Mouse (Mus musculus): Measurements from ENCODE around the gene Gm14214. TPM values are rescaled to one million over a fixed set of nuclear protein-coding genes. Genes with fewer than 3 reads are reported as not detected.

The Gm14214 gene
- polyA plus RNA-seq, 1 experiment from 2014 or later, result not detected

- no peak overlapping the region for H3K4me3 ChIP-seq (ENCODE audit: low read depth, low read length)
- no peak overlapping the region for H3K4me2 ChIP-seq (ENCODE audit: low read depth, low read length, severe bottlenecking)
- no peak overlapping the region for H3K9ac ChIP-seq (ENCODE audit: low read length)
- H3K27ac ChIP-seq (ENCODE audit: low read depth, low read length), result no peak overlapping the region
- no peaks in the 10 kb centered on the region for H3K9me3 ChIP-seq (ENCODE audit: control insufficient read depth, low read length)
- H3K27me3 ChIP-seq (ENCODE audit: control insufficient read depth, insufficient read depth, low read length), result no peaks in the 10 kb centered on the region; the same call in 1 of the 2 replicates
- DNase-seq (ENCODE audit: low spot score) (no peak), ATAC-seq (replicated peaks; ENCODE audit: low FRiP score) (no peak)
- peaks cover 2% of the 10 kb centered on the region; the same call in 1 of the 2 replicates for H3K4me1 ChIP-seq (replicated peaks; ENCODE audit: control insufficient read depth, insufficient read depth, low read length)
- 92% methylated on average over 2 of the region's 2 CpGs for WGBS
- H3K36me3 ChIP-seq (ENCODE audit: control insufficient read depth, insufficient read depth, low read length), result no peaks in the 10 kb centered on the region
Measured at GRCm38 (mm10) chr2:154748383-154748782, 21.4 kb downstream of the Gm14214 start.

- 79% methylated on average over 4 of the region's 4 CpGs for WGBS
- DNase-seq (ENCODE audit: low spot score) (no peak), ATAC-seq (replicated peaks; ENCODE audit: low FRiP score) (no peak)
- H3K4me2 ChIP-seq (ENCODE audit: low read depth, low read length, severe bottlenecking), result no peak overlapping the region
- no peak overlapping the region for H3K9ac ChIP-seq (ENCODE audit: low read length)
- H3K36me3 ChIP-seq (ENCODE audit: control insufficient read depth, insufficient read depth, low read length), result no peaks in the 10 kb centered on the region
- H3K27me3 ChIP-seq (ENCODE audit: control insufficient read depth, insufficient read depth, low read length), result no peaks in the 10 kb centered on the region; the same call in 1 of the 2 replicates
- H3K9me3 ChIP-seq (ENCODE audit: control insufficient read depth, low read length), result no peaks in the 10 kb centered on the region
- no peak overlapping the region for H3K27ac ChIP-seq (ENCODE audit: low read depth, low read length)
- no peaks in the 10 kb centered on the region; the same call in 1 of the 2 replicates for H3K4me1 ChIP-seq (replicated peaks; ENCODE audit: control insufficient read depth, insufficient read depth, low read length)
- no peak overlapping the region for H3K4me3 ChIP-seq (ENCODE audit: low read depth, low read length)
Measured at GRCm38 (mm10) chr2:154743915-154744314, 25.9 kb downstream of the Gm14214 start.

GRCm38 (mm10) chr2:154742911-154743819, 26.7 kb downstream of the Gm14214 start:
- ATAC-seq (replicated peaks; ENCODE audit: low FRiP score), result no peak
- Histone ChIP-seq H3K9me3 (ENCODE audit: control insufficient read depth, low read length) (no peaks in the 10 kb centered on the region), H3K4me1 (replicated peaks; ENCODE audit: control insufficient read depth, insufficient read depth, low read length) (no peaks in the 10 kb centered on the region), H3K9ac (ENCODE audit: low read length) (no peak overlapping the region), H3K4me3 (ENCODE audit: low read depth, low read length) (no peak overlapping the region), H3K27ac (ENCODE audit: low read depth, low read length) (no peak overlapping the region), H3K4me2 (ENCODE audit: low read depth, low read length, severe bottlenecking) (no peak overlapping the region), H3K36me3 (ENCODE audit: control insufficient read depth, insufficient read depth, low read length) (no peaks in the 10 kb centered on the region), H3K27me3 (ENCODE audit: control insufficient read depth, insufficient read depth, low read length) (no peaks in the 10 kb centered on the region; the same call in 1 of the 2 replicates)
- no peak for DNase-seq (ENCODE audit: low spot score)
- 73% methylated on average over 10 of the region's 10 CpGs for WGBS

GRCm38 (mm10) chr2:154738621-154739020, 31.2 kb downstream of the Gm14214 start:
- ATAC-seq (replicated peaks; ENCODE audit: low FRiP score), result no peak
- no peaks in the 10 kb centered on the region for H3K4me1 ChIP-seq (replicated peaks; ENCODE audit: control insufficient read depth, insufficient read depth, low read length)
- H3K27ac ChIP-seq (ENCODE audit: low read depth, low read length), result no peak overlapping the region

GRCm38 (mm10) chr2:154735986-154736385, 33.8 kb downstream of the Gm14214 start:
- Histone ChIP-seq H3K9ac (ENCODE audit: low read length) (no peak overlapping the region), H3K27ac (ENCODE audit: low read depth, low read length) (no peak overlapping the region), H3K27me3 (ENCODE audit: control insufficient read depth, insufficient read depth, low read length) (no peaks in the 10 kb centered on the region), H3K4me1 (replicated peaks; ENCODE audit: control insufficient read depth, insufficient read depth, low read length) (no peaks in the 10 kb centered on the region), H3K4me3 (ENCODE audit: low read depth, low read length) (no peak overlapping the region), H3K4me2 (ENCODE audit: low read depth, low read length, severe bottlenecking) (no peak overlapping the region), H3K9me3 (ENCODE audit: control insufficient read depth, low read length) (no peaks in the 10 kb centered on the region), H3K36me3 (ENCODE audit: control insufficient read depth, insufficient read depth, low read length) (no peaks in the 10 kb centered on the region)
- DNase-seq (ENCODE audit: low spot score), result no peak
- 84% methylated on average over 7 of the region's 7 CpGs for WGBS
- no peak for ATAC-seq (replicated peaks; ENCODE audit: low FRiP score)

More at GRCm38 (mm10) chr2:154738621-154739020, 31.2 kb downstream of the Gm14214 start:
- 92% methylated on average over 5 of the region's 5 CpGs for WGBS
- DNase-seq (ENCODE audit: low spot score), result no peak
- no peak overlapping the region for H3K4me3 ChIP-seq (ENCODE audit: low read depth, low read length)
- H3K9me3 ChIP-seq (ENCODE audit: control insufficient read depth, low read length), result no peaks in the 10 kb centered on the region
- H3K27me3 ChIP-seq (ENCODE audit: control insufficient read depth, insufficient read depth, low read length), result no peaks in the 10 kb centered on the region
- H3K4me2 ChIP-seq (ENCODE audit: low read depth, low read length, severe bottlenecking), result no peak overlapping the region
- H3K36me3 ChIP-seq (ENCODE audit: control insufficient read depth, insufficient read depth, low read length), result no peaks in the 10 kb centered on the region
- H3K9ac ChIP-seq (ENCODE audit: low read length), result no peak overlapping the region

GRCm38 (mm10) chr2:154735416-154735815, 34.4 kb downstream of the Gm14214 start:
- Histone ChIP-seq H3K27me3 (ENCODE audit: control insufficient read depth, insufficient read depth, low read length) (no peaks in the 10 kb centered on the region), H3K9me3 (ENCODE audit: control insufficient read depth, low read length) (no peaks in the 10 kb centered on the region), H3K4me2 (ENCODE audit: low read depth, low read length, severe bottlenecking) (no peak overlapping the region), H3K27ac (ENCODE audit: low read depth, low read length) (no peak overlapping the region), H3K4me1 (replicated peaks; ENCODE audit: control insufficient read depth, insufficient read depth, low read length) (no peaks in the 10 kb centered on the region), H3K36me3 (ENCODE audit: control insufficient read depth, insufficient read depth, low read length) (no peaks in the 10 kb centered on the region), H3K9ac (ENCODE audit: low read length) (no peak overlapping the region), H3K4me3 (ENCODE audit: low read depth, low read length) (no peak overlapping the region)
- 82% methylated on average over 7 of the region's 7 CpGs for WGBS
- ATAC-seq (replicated peaks; ENCODE audit: low FRiP score), result no peak
- DNase-seq (ENCODE audit: low spot score), result no peak

- H3K36me3 ChIP-seq (ENCODE audit: control insufficient read depth, insufficient read depth, low read length), result no peaks in the 10 kb centered on the region
- H3K4me2 ChIP-seq (ENCODE audit: low read depth, low read length, severe bottlenecking), result no peak overlapping the region
- no peak overlapping the region for H3K9ac ChIP-seq (ENCODE audit: low read length)
- no peaks in the 10 kb centered on the region for H3K9me3 ChIP-seq (ENCODE audit: control insufficient read depth, low read length)
- WGBS, result 56% methylated on average over 9 of the region's 9 CpGs
- no peaks in the 10 kb centered on the region for H3K4me1 ChIP-seq (replicated peaks; ENCODE audit: control insufficient read depth, insufficient read depth, low read length)
- H3K27me3 ChIP-seq (ENCODE audit: control insufficient read depth, insufficient read depth, low read length), result no peaks in the 10 kb centered on the region
- ATAC-seq (replicated peaks; ENCODE audit: low FRiP score) (no peak), DNase-seq (ENCODE audit: low spot score) (no peak)
- H3K27ac ChIP-seq (ENCODE audit: low read depth, low read length), result no peak overlapping the region
- H3K4me3 ChIP-seq (ENCODE audit: low read depth, low read length), result no peak overlapping the region
Measured at GRCm38 (mm10) chr2:154734977-154735376, 34.9 kb downstream of the Gm14214 start.

GRCm38 (mm10) chr2:154732503-154733141, 37.2 kb downstream of the Gm14214 start:
- no peak overlapping the region for H3K4me2 ChIP-seq (ENCODE audit: low read depth, low read length, severe bottlenecking)
- H3K9me3 ChIP-seq (ENCODE audit: control insufficient read depth, low read length), result no peaks in the 10 kb centered on the region
- ATAC-seq (replicated peaks; ENCODE audit: low FRiP score) (no peak), DNase-seq (ENCODE audit: low spot score) (no peak)
- H3K4me1 ChIP-seq (replicated peaks; ENCODE audit: control insufficient read depth, insufficient read depth, low read length), result no peaks in the 10 kb centered on the region
- H3K4me3 ChIP-seq (ENCODE audit: low read depth, low read length), result no peak overlapping the region
- H3K36me3 ChIP-seq (ENCODE audit: control insufficient read depth, insufficient read depth, low read length), result no peaks in the 10 kb centered on the region
- no peak overlapping the region for H3K9ac ChIP-seq (ENCODE audit: low read length)
- H3K27ac ChIP-seq (ENCODE audit: low read depth, low read length), result no peak overlapping the region
- WGBS, result 76% methylated on average over 9 of the region's 9 CpGs
- no peaks in the 10 kb centered on the region for H3K27me3 ChIP-seq (ENCODE audit: control insufficient read depth, insufficient read depth, low read length)

Data from forebrain, embryonic 11.5 days (tissue).